Mouse (Mus musculus) fibroblast of lung, adult 2 months (primary cell): ENCODE results near the gene Vwa5b1.

Experiments used
- DNase-seq: peaks from one replicate; pipeline ENCODE4 v3.0.0-alpha.2; 2011; ENCODE audit warnings: low read depth

Vwa5b1 gene

GRCm38 (mm10) chr4:138576661-138577060, 59.0 kb downstream of the Vwa5b1 start:
- no peak for DNase-seq

- DNase-seq, result no peak
Observed at GRCm38 (mm10) chr4:138574800-138575606, 60.7 kb downstream of the Vwa5b1 start.

- DNase-seq, result no peak
Observed at GRCm38 (mm10) chr4:138569928-138570327, 65.8 kb downstream of the Vwa5b1 start.

DNA sequence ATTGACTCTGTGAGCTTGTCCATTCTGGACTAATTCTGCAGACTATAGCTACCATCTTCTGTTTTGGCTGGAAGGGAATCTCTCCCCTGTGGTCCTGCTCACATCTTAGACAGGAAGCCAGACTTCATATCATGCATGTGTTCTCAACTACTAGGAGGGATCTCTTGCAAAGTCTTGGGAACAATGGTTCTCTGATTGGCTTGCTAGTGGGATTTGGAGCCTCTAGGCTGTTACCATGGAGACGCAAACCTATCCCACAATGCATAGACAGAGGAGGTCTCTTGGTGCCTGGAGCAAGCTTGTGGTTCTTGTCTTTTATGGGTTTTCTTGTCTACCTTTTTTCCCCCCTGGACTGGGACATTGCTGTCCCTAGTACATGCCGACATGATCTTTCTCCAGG, 67.4 kb downstream of the Vwa5b1 start:
- no peak for DNase-seq

DNA sequence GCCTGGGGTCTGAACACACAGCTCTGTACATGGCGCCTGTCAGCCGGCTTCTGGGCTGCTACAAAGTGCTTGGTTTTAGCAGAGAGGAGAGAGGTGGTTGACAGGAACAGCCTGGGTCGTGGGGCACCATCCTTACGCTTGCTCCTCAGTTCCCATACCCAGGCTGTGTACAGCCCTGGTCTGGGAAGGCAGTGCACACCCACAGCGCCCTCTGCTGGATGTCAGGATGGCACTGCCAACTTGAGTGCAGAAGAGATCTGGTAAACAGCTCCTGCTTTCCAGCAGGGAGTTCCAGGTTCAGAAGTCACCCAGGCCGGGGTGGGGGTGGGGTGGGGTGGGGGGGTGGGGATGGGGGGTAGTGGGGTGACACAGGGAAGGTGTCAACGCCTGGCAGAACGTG, 73.7 kb downstream of the Vwa5b1 start:
- peak; percentile 31 for DNase-seq

DNA sequence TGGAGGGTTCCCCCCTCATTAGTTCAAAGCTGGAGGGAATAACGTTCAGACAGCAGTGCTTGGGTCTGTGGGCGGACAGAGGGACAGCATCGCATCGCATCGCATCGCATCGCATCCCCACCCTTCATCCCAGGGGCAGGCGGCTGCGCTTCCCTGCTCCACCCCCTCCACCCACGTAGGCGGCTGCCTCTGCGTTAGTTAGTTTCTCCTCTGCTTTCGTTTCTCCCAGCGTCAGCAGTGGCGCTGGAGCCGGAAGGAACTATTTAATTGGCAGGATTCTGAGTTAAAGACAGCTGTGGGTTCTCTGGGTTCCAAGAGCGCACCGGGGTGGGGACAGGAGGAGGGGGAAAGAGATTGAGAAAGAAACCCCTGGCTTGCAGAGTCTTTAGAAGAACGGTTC, 80.2 kb downstream of the Vwa5b1 start:
- DNase-seq, result no peak

GRCm38 (mm10) chr4:138554934-138555333, 80.8 kb downstream of the Vwa5b1 start:
- DNase-seq, result no peak

DNA sequence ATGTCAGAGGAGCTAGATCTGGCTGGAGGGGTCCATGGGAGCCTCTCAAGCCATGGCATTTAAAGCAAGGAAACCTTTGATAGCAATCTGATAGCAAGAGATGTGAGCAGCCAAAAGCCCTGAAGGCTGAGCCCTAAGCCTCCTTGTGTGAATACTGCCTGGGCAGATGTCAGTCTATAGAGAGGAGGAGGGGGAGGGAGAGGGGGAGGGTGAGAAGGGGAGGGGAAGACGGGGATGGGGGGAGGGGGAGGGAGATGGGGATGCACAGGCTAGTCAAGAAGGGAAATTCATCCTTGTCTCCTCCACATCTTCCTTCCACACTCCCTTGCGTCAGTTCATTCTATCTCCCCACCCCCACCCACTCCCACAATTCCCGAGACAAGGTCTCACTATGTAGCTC, 81.4 kb downstream of the Vwa5b1 start:
- no peak for DNase-seq

- no peak for DNase-seq
Observed at GRCm38 (mm10) chr4:138553516-138553933, 82.2 kb downstream of the Vwa5b1 start.

GRCm38 (mm10) chr4:138553116-138553515, 82.6 kb downstream of the Vwa5b1 start:
- no peak for DNase-seq

GRCm38 (mm10) chr4:138551601-138552000, 84.1 kb downstream of the Vwa5b1 start:
- DNase-seq, result no peak

DNA sequence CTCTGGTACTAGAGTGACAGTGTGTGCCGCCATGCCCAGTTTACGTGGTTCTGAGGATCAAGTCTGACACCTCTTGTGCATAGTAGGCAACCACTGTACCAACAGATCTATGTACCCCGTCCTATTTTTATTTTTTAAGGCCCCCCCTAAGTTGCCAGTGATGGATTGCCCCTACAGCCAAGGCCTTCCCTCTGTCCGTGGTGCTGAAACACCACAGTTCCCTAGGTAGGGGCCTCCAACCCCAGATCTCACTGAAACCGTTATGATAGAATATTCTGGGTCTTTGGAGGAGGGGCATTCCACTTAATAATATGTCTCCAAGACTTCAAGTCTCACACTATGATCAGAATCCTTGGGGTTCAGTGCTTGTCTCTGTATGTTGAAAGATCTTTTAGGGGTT, 85.1 kb downstream of the Vwa5b1 start:
- DNase-seq, result no peak

DNA sequence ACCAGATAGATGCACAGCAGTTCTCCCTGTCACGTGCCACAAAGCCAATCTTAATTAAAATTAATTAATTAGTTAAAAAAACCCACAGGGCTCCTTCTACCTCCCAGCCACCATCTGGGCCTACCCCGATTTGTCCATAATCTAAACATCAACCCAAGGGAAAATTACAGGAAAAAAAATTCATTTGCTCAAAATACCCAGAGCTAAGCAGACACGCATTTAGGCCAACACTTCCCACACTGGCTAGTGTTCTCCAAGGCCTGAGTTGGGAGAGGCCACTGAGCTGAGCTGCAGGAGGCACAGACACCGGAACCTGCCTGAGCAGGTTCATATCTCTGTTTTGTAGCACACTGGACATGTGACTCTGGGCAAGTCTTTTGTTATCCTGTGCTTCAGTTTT, 86.7 kb downstream of the Vwa5b1 start:
- DNase-seq, result no peak

GRCm38 (mm10) chr4:138548124-138548561, 87.5 kb downstream of the Vwa5b1 start:
- no peak for DNase-seq

- no peak for DNase-seq
Observed at GRCm38 (mm10) chr4:138547556-138547955, 88.1 kb downstream of the Vwa5b1 start.

DNA sequence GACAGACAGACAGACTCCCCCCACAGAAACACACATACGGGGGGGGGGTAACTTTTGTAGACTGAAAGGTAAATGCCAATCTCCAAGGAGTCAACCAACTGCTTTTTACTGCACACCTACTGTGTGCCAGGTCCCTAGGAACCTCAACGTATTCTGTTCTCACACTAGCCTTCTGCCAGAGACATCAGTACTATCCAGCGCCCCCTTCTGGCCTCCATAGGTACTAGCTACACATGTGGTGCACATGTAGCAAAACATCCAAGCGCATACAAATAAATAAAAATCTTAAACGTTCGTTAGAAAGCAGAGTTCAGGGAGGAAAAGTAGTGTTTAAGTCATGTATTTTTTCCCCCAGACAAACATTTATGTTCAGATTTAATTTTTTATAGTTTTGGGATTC, 88.6 kb downstream of the Vwa5b1 start:
- no peak for DNase-seq

DNA sequence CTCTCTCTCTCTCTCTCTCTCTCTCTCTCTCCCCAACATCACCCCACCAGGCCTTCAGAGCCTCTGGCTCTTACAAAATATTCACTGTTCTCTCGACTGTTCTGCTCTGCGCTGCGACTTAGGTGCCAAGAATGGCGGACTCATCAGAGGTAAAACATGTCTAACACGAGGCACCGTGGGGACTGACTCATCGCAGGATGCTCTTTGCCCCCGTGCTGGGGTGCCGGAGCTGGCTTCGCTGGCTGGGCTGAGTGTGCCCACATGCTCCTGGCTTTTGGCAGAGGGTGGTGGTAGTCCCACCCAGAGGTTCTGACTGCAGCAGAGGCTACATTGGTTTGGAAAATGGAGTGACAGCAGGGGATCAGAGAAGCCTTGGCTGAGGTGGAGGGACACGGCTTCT, 89.4 kb downstream of the Vwa5b1 start:
- DNase-seq, result no peak

- DNase-seq, result peak; percentile 17
Observed at GRCm38 (mm10) chr4:138543177-138543576, 92.5 kb downstream of the Vwa5b1 start.

DNA sequence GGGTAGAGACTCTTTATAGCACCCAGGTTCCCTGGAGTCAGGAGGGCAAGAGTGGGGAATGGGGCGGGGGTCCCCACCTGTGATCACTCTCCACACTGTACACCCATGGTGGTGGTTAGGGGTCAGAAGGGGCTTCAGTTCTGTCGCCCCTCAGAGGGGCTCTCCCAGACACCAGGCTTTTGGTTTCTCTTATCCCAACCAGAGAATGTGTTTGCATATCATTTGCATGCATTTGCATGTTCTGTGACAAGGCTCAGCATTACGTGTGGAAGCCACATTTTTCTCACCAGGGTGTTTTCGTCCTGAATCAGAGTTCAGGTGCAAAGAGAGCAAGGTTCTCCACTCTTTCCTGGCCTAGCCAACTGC, 97.6 kb downstream of the Vwa5b1 start:
- DNase-seq, result no peak

- no peak for DNase-seq
Observed at GRCm38 (mm10) chr4:138537210-138538083, 98.2 kb downstream of the Vwa5b1 start.

- DNase-seq, result no peak
Observed at GRCm38 (mm10) chr4:138535610-138536009, 100.1 kb downstream of the Vwa5b1 start.

- no peak for DNase-seq
Observed at GRCm38 (mm10) chr4:138533877-138534276, 101.8 kb downstream of the Vwa5b1 start.

- no peak for DNase-seq
Observed at GRCm38 (mm10) chr4:138531761-138532160, 103.9 kb downstream of the Vwa5b1 start.
